Mouse (Mus musculus) forebrain, embryonic 12.5 days (tissue): Measurements from ENCODE around the gene Mkrn3. TPM values are rescaled to one million over a fixed set of nuclear protein-coding genes. Genes with fewer than 3 reads are reported as not detected.

Source experiments
- ATAC-seq: fragments of 200-750 bp; cut with Nextera tagmentation; 2 replicates; pipeline ENCODE4 v1.8.0; 2017; ENCODE audit warnings: moderate TSS enrichment; ENCODE audit not compliant: low FRiP score
- H3K27ac ChIP-seq: fragments of 300-500 bp; sonication (generic); 2 replicates; pipeline ENCODE4 v1.5.1; 2016; ENCODE audit warnings: mild to moderate bottlenecking
- H3K27me3 ChIP-seq: fragments of 300-500 bp; sonication (generic); 2 replicates; pipeline ENCODE4 v1.6.1; 2016; ENCODE audit warnings: mild to moderate bottlenecking
- H3K36me3 ChIP-seq: fragments of 300-500 bp; sonication (generic); replicated peaks from 2 replicates; pipeline ENCODE4 v1.6.1; 2016; ENCODE audit warnings: mild to moderate bottlenecking
- H3K4me1 ChIP-seq: fragments of 300-500 bp; sonication (generic); 2 replicates; pipeline ENCODE4 v1.6.1; 2016
- H3K4me2 ChIP-seq: fragments of 300-500 bp; sonication (generic); 2 replicates; pipeline ENCODE4 v1.6.1; 2016; ENCODE audit warnings: mild to moderate bottlenecking, moderate library complexity
- H3K4me3 ChIP-seq: fragments of 300-500 bp; sonication (generic); replicated peaks from 2 replicates; pipeline ENCODE4 v1.5.1; 2016; ENCODE audit warnings: mild to moderate bottlenecking
- H3K9ac ChIP-seq: fragments of 300-500 bp; sonication (generic); 2 replicates; pipeline ENCODE4 v1.6.1; 2016; ENCODE audit warnings: mild to moderate bottlenecking
- H3K9me3 ChIP-seq: fragments of 300-500 bp; sonication (generic); 2 replicates; pipeline ENCODE4 v1.6.1; 2016
- WGBS: fragments of 180-500 bp; shearing (Covaris S2); methylation state at CpG from one replicate; pipeline ENCODE4 v1.1.7; 2016; 5-methylcytosine and 5-hydroxymethylcytosine counted together
- polyA plus RNA-seq: library from polyadenylated mRNA; unstranded; fragments of >200 nt; fragmentation: Nextera tagmentation; extraction: Ambion mirVana; gene quantifications from 2 replicates; pipeline ENCODE4 v1.2.1, GENCODE M21; 2016

The Mkrn3 gene
- polyA plus RNA-seq, 1 experiment from 2014 or later: 25.5 TPM

GRCm38 (mm10) chr7:62376510-62377304 lies 43.2 kb downstream of the Mkrn3 start, which contains the start of gene Magel2:
Gene Magel2 (plus strand): TSS chr7:62377010.
- H3K4me1 ChIP-seq: peaks cover 14% of the 10 kb centered on the region
- WGBS: 29% methylated on average over 31 of the region's 31 CpGs
- H3K36me3 ChIP-seq: peaks cover 6% of the 10 kb centered on the region; the same call in 1 of the 2 replicates
- H3K27ac ChIP-seq: peak within 1 kb of the TSS; percentile 80
- peak within 1 kb of the TSS; percentile 63 for H3K9ac ChIP-seq
- peak within 1 kb of the TSS; percentile 65 for H3K4me2 ChIP-seq
- peak; percentile 94 for ATAC-seq
- no peaks in the 10 kb centered on the region for H3K27me3 ChIP-seq
- H3K4me3 ChIP-seq: peak within 1 kb of the TSS; percentile 53
- H3K9me3 ChIP-seq: peaks cover 32% of the 10 kb centered on the region; the same call in 1 of the 2 replicates

GRCm38 (mm10) chr7:62375658-62376057 lies 44.3 kb downstream of the Mkrn3 start:
- no peak for ATAC-seq
- Histone ChIP-seq H3K9me3 (peaks cover 31% of the 10 kb centered on the region; the same call in 1 of the 2 replicates), H3K27ac (no peak overlapping the region), H3K4me2 (no peak overlapping the region), H3K4me1 (peaks cover 14% of the 10 kb centered on the region), H3K9ac (no peak overlapping the region), H3K4me3 (no peak overlapping the region), H3K27me3 (no peaks in the 10 kb centered on the region), H3K36me3 (peaks cover 6% of the 10 kb centered on the region; the same call in 1 of the 2 replicates)
- WGBS: 41% methylated on average over 4 of the region's 4 CpGs

Other genes starting within 250 kb of the Mkrn3 start
- gene Ndn, start 73.6 kb downstream of the Mkrn3 start, polyA plus RNA-seq: 259 and 280 TPM in 2 replicates
- gene Magel2, start 43.1 kb downstream of the Mkrn3 start, polyA plus RNA-seq: 22.3 and 30.3 TPM in 2 replicates
- 82.2 and 91.4 TPM in 2 replicates for gene Peg12, start 44.4 kb upstream of the Mkrn3 start, polyA plus RNA-seq